Mouse (Mus musculus) liver, adult 2 months (tissue): ENCODE data around the gene Ogfrl1.

Experiments used
- CTCF ChIP-seq: fragments of 200-500 bp; IDR thresholded peaks from 2 replicates; pipeline ENCODE4 v1.5.1; 2011; ENCODE audit warnings: low read depth, low read length, control low read depth
- POLR2A ChIP-seq: fragments of 200-500 bp; IDR thresholded peaks from 2 replicates; pipeline ENCODE4 v1.6.1; 2011; ENCODE audit warnings: low read length, control low read depth; ENCODE audit not compliant: insufficient read depth; ENCODE audit errors: extremely low read depth

GRCm38 (mm10) chr1:23377572-23377971 is 20.0 kb downstream of the Ogfrl1 start:
- TF ChIP-seq POLR2A: no peak
- TF ChIP-seq CTCF: no peak
